In genomic region chr5:34932458-34932806, GRCm38 (mm10) we compare ENCODE assay signal across 11 mouse cellular contexts. TPM values are rescaled to one million over a fixed set of nuclear protein-coding genes. Genes with fewer than 3 reads are reported as not detected.
DNase-seq lines count a peak whose midpoint lies in the region; ATAC-seq and TF ChIP-seq lines count a peak whose summit lies in the region.
"Had no signal": no experiment of that assay in that cellular context is flagged by ENCODE, and none has a peak within 500 bp of the region (broad histone marks: within the 10 kb centered on the region; RNA-seq: fewer than 3 reads in every experiment).

No protein-coding gene starts in this region.

- DNase-seq in heart, adult 9 months (ENCODE audit: low spot score in 2 of 2): peak; percentile 18 to 40
- no peak for DNase-seq in heart, postnatal 4 days
- peak; percentile 29 for DNase-seq in embryo, embryonic 11 days
- no peak for DNase-seq in hindbrain, embryonic 11.5 days (ENCODE audit: low spot score)
- no peak for DNase-seq in urinary bladder, adult 2 months (ENCODE audit: low spot score)
- DNase-seq in left cerebral cortex, adult 2 months (ENCODE audit: extremely low spot score in 1 of 2, low spot score in 2 of 2): no peak
- no peak for DNase-seq in layer of hippocampus, postnatal 10 days (ENCODE audit: low spot score in 2 of 2)
- DNase-seq: cerebellum, postnatal 14 days; spleen, adult 18-20 months had no signal

- peak overlapping the region; percentile 62 for H3K27ac ChIP-seq in hindbrain, embryonic 11.5 days (ENCODE audit: low read depth, low read length)
- H3K27ac ChIP-seq in lung, embryonic 16.5 days (ENCODE audit: low read length): peak overlapping the region; percentile 56
- H3K27ac ChIP-seq in left cerebral cortex, adult 2 months: no peak overlapping the region; the same call in 1 of the 2 replicates

- WGBS in hindbrain, embryonic 11.5 days: 21% methylated on average over 4 of the region's 4 CpGs
- 36% methylated on average over 4 of the region's 4 CpGs for WGBS in lung, embryonic 16.5 days

- H3K36me3 ChIP-seq in hindbrain, embryonic 11.5 days (ENCODE audit: control insufficient read depth, insufficient read depth, low read length): no peaks in the 10 kb centered on the region
- no peaks in the 10 kb centered on the region for H3K36me3 ChIP-seq in lung, embryonic 16.5 days (ENCODE audit: control insufficient read depth, insufficient read depth, low read length)

- no peak overlapping the region for H3K9ac ChIP-seq in hindbrain, embryonic 11.5 days (ENCODE audit: low read depth, low read length)
- H3K9ac ChIP-seq in lung, embryonic 16.5 days (ENCODE audit: low read length): no peak overlapping the region

- no peak for ATAC-seq in hindbrain, embryonic 11.5 days (ENCODE audit: low FRiP score)
- peak; percentile 78 for ATAC-seq in lung, embryonic 16.5 days (ENCODE audit: low read depth)
- ATAC-seq: activated CD4-positive, CD25-positive, alpha-beta regulatory T cell, adult 4 months had no signal

- H3K27me3 ChIP-seq in hindbrain, embryonic 11.5 days (ENCODE audit: control insufficient read depth, insufficient read depth, low read length): no peaks in the 10 kb centered on the region
- no peaks in the 10 kb centered on the region for H3K27me3 ChIP-seq in lung, embryonic 16.5 days (ENCODE audit: control insufficient read depth, insufficient read depth, low read depth, low read length)

- peaks cover 3% of the 10 kb centered on the region; the same call in 1 of the 2 replicates for H3K4me1 ChIP-seq in hindbrain, embryonic 11.5 days (replicated peaks; ENCODE audit: control insufficient read depth, insufficient read depth, low read length)
- peaks cover 14% of the 10 kb centered on the region for H3K4me1 ChIP-seq in lung, embryonic 16.5 days (replicated peaks; ENCODE audit: control insufficient read depth, insufficient read depth, low read length)

- no peak for TF ChIP-seq CTCF in left cerebral cortex, adult 2 months (IDR thresholded peaks at IDR 0.05)

- H3K9me3 ChIP-seq in hindbrain, embryonic 11.5 days (ENCODE audit: control insufficient read depth, low read length): no peaks in the 10 kb centered on the region
- 0 out of 2 replicates have a peak, but pooled peaks cover 2% of the 10 kb centered on the region for H3K9me3 ChIP-seq in lung, embryonic 16.5 days (ENCODE audit: control insufficient read depth, low read length)

- intact Hi-C loops in left cerebral cortex, adult 2 months (cut with DNase I): no loop called here

- no peak overlapping the region for H3K4me3 ChIP-seq in hindbrain, embryonic 11.5 days (ENCODE audit: low read depth, low read length)
- H3K4me3 ChIP-seq in lung, embryonic 16.5 days (ENCODE audit: low read length): no peak overlapping the region
- no peak overlapping the region for H3K4me3 ChIP-seq in left cerebral cortex, adult 2 months

- no peak overlapping the region for H3K4me2 ChIP-seq in hindbrain, embryonic 11.5 days (replicated peaks; ENCODE audit: low read depth, low read length)
- no peak overlapping the region for H3K4me2 ChIP-seq in lung, embryonic 16.5 days (ENCODE audit: low read depth, low read length)

RNA-seq across cellular contexts. Expression of gene Rgs12, which starts 16.8 kb away (rescaled TPM):
- total RNA-seq in heart, postnatal 4 days (2021): 10 to 100 TPM; 49.8 to 60.4 TPM
- polyA plus RNA-seq in hindbrain, embryonic 11.5 days (2014; fragmentation: Nextera tagmentation; extraction: Ambion mirVana): 37.1 and 41.4 TPM in 2 replicates
- 34.3 and 34.7 TPM in 2 replicates for polyA plus RNA-seq in lung, embryonic 16.5 days (2015; fragmentation: Nextera tagmentation; extraction: Ambion mirVana)
- polyA plus RNA-seq in urinary bladder, adult 2 months (2012; rRNA removed): 44.3 and 46.5 TPM in 2 replicates
- total RNA-seq in left cerebral cortex, adult 2 months (2021): 10 to 100 TPM; 40.5 to 48.3 TPM
- 10 to 100 TPM; 48.3 to 48.6 TPM for total RNA-seq in layer of hippocampus, postnatal 10 days (2021)

RNA-seq across cellular contexts. Expression of gene Msantd1, which starts 24.6 kb away (rescaled TPM):
- total RNA-seq in heart, postnatal 4 days (2021): under 1 TPM; 0.19 to 0.90 TPM
- polyA plus RNA-seq in hindbrain, embryonic 11.5 days (2014; fragmentation: Nextera tagmentation; extraction: Ambion mirVana): 1.7 and 2.7 TPM in 2 replicates
- 0.85 and 1.1 TPM in 2 replicates for polyA plus RNA-seq in lung, embryonic 16.5 days (2015; fragmentation: Nextera tagmentation; extraction: Ambion mirVana)
- polyA plus RNA-seq in urinary bladder, adult 2 months (2012; rRNA removed): 3.3 and 3.8 TPM in 2 replicates
- 1 to 10 TPM; 4.2 to 6.7 TPM for total RNA-seq in left cerebral cortex, adult 2 months (2021)
- total RNA-seq in layer of hippocampus, postnatal 10 days (2021): 10 to 100 TPM; 10.2 to 10.9 TPM

Comparison
In these comparisons a context has a peak if more than half of its experiments do, and no peak if none do; other contexts are left out.
1. DNase-seq: peak in heart, adult 9 months (2 of 2) and embryo, embryonic 11 days (single experiment); none in heart, postnatal 4 days (single experiment), hindbrain, embryonic 11.5 days (single experiment), urinary bladder, adult 2 months (single experiment), left cerebral cortex, adult 2 months (0 of 2) and layer of hippocampus, postnatal 10 days (0 of 2).